Mouse (Mus musculus) activated CD4-positive, CD25-positive, alpha-beta regulatory T cell, adult 4 months (primary cell): ENCODE measurements around the gene Lrch1. TPM values are rescaled to one million over a fixed set of nuclear protein-coding genes. Genes with fewer than 3 reads are reported as not detected.

ENCODE experiments used
- ATAC-seq: one replicate; pipeline ENCODE4 v1.8.0; 2017
- polyA plus RNA-seq, 2 experiments: library from polyadenylated mRNA; unstranded; fragments of 100-300 nt; shearing (Covaris generic); gene quantifications; one replicate each; pipeline ENCODE4 v1.2.1; 2017

Lrch1 gene
- polyA plus RNA-seq, 2 experiments from 2014 or later, result 24.1 to 24.4 TPM

- no peak for ATAC-seq
Observed at GRCm38 (mm10) chr14:74919132-74919531, 28.5 kb downstream of the Lrch1 start.

GRCm38 (mm10) chr14:74918521-74919103 lies 29.1 kb downstream of the Lrch1 start:
- ATAC-seq, result peak; percentile 84

GRCm38 (mm10) chr14:74917504-74918124 lies 30.1 kb downstream of the Lrch1 start:
- ATAC-seq, result no peak

GRCm38 (mm10) chr14:74916691-74917090 lies 31.0 kb downstream of the Lrch1 start:
- no peak for ATAC-seq

- no peak for ATAC-seq
Observed at GRCm38 (mm10) chr14:74916075-74916474, 31.6 kb downstream of the Lrch1 start.

- no peak for ATAC-seq
Observed at GRCm38 (mm10) chr14:74915658-74916057, 32.0 kb downstream of the Lrch1 start.

GRCm38 (mm10) chr14:74915025-74915424 lies 32.7 kb downstream of the Lrch1 start:
- ATAC-seq, result no peak

GRCm38 (mm10) chr14:74913381-74914230 lies 34.1 kb downstream of the Lrch1 start:
- ATAC-seq, result no peak

GRCm38 (mm10) chr14:74910363-74910762 lies 37.3 kb downstream of the Lrch1 start:
- ATAC-seq, result no peak

- ATAC-seq, result no peak
Observed at GRCm38 (mm10) chr14:74909021-74909420, 38.7 kb downstream of the Lrch1 start.

GRCm38 (mm10) chr14:74908250-74908649 lies 39.4 kb downstream of the Lrch1 start:
- ATAC-seq, result peak; percentile 43

GRCm38 (mm10) chr14:74907706-74908105 lies 40.0 kb downstream of the Lrch1 start:
- ATAC-seq, result no peak

- ATAC-seq, result no peak
Observed at GRCm38 (mm10) chr14:74905990-74906389, 41.7 kb downstream of the Lrch1 start.

- no peak for ATAC-seq
Observed at GRCm38 (mm10) chr14:74904442-74904841, 43.2 kb downstream of the Lrch1 start.

- ATAC-seq, result no peak
Observed at GRCm38 (mm10) chr14:74903047-74903446, 44.6 kb downstream of the Lrch1 start.

GRCm38 (mm10) chr14:74900705-74901369 lies 46.8 kb downstream of the Lrch1 start:
- ATAC-seq, result no peak

GRCm38 (mm10) chr14:74899953-74900704 lies 47.5 kb downstream of the Lrch1 start:
- ATAC-seq, result no peak

- no peak for ATAC-seq
Observed at GRCm38 (mm10) chr14:74898939-74899338, 48.7 kb downstream of the Lrch1 start.

- no peak for ATAC-seq
Observed at GRCm38 (mm10) chr14:74893693-74894092, 54.0 kb downstream of the Lrch1 start.

- no peak for ATAC-seq
Observed at GRCm38 (mm10) chr14:74893085-74893648, 54.5 kb downstream of the Lrch1 start.

- no peak for ATAC-seq
Observed at GRCm38 (mm10) chr14:74889304-74889703, 58.4 kb downstream of the Lrch1 start.

- no peak for ATAC-seq
Observed at GRCm38 (mm10) chr14:74888103-74888502, 59.6 kb downstream of the Lrch1 start.
